Mouse (Mus musculus) neutrophil, adult 5-6 weeks (primary cell): ENCODE measurements around the gene Nqo2. TPM values are rescaled to one million over a fixed set of nuclear protein-coding genes. Genes with fewer than 3 reads are reported as not detected.
"Not testable (repeated sequence)": the region's sequence is repeated elsewhere in the genome, so short reads cannot be mapped to it uniquely, and the experiment has no call there.

ENCODE experiments used
- ATAC-seq: fragments of 151-379, 151-347 bp; 2 replicates; pipeline ENCODE4 v1.8.0; 2017; ENCODE audit warnings: mild to moderate bottlenecking, moderate TSS enrichment; ENCODE audit not compliant: insufficient number of reproducible peaks, poor library complexity, low FRiP score, severe bottlenecking; ENCODE audit errors: extremely low read depth
- total RNA-seq: library from RNA; stranded (forward); fragments of 200-1000 nt; gene quantifications from 2 replicates; pipeline ENCODE4 v1.2.3, GENCODE M21; 2017

The Nqo2 gene
- 5.4 and 7.0 TPM in 2 replicates for total RNA-seq

DNA sequence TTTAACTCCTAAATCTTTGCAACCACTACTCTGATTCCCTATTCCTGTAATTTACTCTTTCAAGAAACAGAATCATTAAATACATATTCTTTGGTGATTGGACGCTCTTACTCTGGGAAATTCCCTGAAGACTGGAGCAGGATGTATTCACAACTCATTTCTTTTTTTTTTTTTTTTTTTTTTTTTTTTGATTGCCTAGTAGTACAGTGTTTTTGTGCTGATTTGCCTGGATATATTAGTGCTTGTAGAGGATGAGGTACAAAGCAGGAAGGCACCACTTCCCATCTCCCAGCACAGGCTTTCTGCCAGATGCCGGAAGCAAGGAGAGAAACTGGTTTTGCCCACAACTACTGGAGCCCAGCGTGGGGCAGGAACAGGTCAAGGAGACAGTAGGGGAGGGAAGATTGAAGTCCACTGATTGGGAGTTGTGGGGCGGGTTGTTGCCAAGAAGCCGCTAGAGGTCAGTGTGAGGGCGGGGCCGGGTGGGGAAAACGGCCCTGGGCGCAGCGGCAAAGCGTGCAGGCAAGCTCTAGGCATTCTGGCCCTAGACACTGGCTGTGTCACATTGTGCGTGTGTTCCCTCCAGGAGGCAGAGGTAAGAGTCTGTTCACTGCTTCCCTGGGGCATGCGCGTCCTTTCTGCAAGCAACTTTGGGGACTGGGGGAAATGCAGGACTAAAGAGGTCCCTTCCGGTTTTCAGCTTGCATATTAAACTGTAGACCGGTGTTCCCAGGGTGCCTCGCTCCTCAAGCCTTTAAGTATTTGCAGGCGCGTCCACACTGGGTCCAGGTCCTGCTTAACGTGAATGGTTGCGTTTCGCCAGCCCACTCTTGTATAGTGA, at the start of gene Nqo2:
Gene Nqo2, plus strand, starts transcription at position 482 of the 841 bp plus-strand sequence.
- peak; percentile 75 for ATAC-seq

DNA sequence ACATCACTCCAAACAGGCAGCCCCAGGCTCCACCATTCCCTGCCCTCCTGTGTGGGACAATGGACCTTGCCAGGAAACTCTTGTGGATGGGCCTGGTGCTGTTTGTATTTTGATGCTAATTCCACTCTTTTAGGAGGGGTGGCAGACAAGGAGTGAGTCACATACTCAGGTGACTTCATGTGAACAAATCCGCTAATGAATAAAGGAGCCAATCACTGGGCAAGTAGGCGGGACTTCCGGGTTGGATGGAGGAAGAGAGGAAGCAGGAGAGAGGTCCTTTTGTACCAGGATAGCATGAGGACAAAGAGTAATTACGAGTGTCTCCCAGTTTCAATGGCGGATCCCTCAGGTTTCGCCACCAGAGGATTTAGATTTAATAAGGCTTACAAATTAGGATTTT, 43.4 kb upstream of the Nqo2 start:
- no peak for ATAC-seq

DNA sequence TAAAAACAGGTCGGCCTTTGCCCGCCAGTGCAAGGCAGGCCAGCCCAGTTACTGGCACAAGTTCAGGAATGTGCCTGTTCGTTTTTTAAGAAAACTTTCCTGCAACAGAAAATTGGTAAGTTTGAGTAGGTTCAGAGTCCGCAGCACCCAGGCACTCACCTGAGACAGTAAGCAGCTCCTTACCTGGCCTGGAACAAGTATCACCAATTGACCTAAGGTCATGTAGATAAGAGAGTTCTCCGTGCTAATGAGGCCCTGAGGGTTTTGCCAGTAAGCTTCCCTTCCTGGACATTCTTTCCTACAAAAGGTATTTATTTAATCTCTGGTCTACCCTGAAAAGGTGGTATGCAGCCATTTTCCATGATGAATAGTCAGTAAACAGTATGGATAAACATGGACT, 42.8 kb upstream of the Nqo2 start:
- no peak for ATAC-seq

DNA sequence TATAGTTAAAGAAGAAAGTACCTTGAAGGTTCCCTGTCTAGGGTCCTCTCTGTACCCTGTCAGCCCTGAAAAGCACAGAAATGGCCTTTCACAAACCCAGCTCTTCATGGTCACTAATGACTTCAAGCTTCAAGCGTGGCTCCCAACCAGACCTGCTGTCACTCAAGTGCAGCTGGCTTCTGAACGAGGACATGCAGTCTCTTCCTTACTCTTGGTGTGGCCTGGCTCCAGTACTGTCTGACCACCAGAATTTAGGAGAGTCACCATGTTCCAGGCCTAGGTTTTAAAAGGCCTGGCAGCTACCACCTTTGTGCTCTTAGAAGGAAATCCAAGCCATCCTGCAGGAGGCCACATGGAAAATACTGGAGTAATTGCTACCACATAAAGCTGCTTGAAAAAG, 34.2 kb upstream of the Nqo2 start:
- no peak for ATAC-seq

- ATAC-seq = no peak
Observed at GRCm38 (mm10) chr13:33930912-33931311, 33.6 kb upstream of the Nqo2 start.

- ATAC-seq = no peak
Observed at GRCm38 (mm10) chr13:33934743-33935142, 29.7 kb upstream of the Nqo2 start.

DNA sequence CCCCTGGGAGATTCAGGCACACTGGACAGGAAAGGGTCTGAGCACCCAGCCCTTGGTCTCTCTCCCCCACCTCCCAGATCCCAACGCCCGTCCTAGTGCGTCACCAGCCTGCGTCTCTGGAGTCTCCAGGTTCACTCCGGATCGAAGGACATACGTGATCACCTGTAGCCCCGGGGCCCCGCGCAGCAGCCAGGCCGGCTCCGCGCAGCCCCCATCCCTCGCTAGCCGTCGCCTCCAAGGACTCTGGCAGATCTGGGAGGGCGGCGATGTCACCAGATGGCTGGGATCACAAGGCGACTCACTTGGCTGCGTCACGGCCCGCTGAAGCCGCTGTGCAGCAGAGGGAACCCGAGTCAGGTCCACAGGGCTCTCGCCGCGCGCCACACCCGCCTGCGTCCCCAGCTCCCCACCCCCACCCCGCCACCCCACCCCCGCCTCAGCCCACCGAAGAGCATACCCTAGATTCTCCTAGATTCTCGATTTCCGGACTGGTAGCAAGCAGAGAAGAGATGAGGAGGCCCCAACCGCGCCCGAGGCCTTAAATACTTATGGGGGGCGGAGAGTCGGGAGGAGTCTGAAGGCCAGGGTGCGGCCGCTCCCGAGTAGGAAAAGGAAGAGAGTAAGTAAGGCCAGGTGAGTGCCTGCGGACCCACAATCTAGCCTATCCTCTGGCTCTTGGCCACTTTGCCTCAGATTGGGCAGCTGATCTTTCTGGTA, 28.9 kb upstream of the Nqo2 start:
- no peak for ATAC-seq

DNA sequence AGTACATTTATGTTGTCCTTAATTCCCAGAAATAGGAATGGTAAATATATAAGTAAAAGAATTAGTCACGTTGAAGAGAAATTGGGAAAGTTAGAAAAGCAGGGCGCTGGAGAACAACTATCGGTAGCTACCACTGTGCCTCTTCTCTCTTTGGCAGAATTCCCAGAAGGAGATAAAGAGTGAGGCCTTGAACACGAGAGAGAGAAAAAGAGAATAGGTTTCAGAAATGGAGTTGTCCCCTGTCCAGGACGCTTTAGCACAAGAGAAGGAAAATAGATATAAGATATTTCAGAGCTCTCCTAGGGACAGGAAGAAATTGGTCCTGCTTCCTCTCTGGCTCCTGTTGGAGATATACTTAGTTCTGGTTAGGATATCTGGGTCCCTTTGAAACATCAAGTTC, 27.3 kb upstream of the Nqo2 start:
- ATAC-seq = no peak

DNA sequence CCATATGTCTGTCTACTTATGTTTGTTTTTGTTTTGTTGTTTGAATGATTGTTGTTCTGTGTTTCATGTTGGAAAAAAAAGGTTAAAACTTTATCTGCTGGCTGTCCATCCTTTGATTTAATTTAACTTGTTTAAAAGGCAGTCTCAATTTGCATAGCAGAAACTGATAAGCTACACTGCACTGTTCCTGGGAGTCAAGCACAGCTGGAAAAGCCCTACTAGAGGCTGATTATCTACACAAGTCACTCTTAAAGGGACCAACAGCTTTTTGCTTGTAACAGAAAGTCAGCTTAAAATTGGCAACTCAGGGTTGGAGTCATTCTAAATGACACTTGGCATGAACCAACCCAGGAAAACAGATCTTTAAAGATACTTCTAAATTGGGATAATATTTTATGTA, 26.9 kb upstream of the Nqo2 start:
- ATAC-seq = not testable (repeated sequence)

DNA sequence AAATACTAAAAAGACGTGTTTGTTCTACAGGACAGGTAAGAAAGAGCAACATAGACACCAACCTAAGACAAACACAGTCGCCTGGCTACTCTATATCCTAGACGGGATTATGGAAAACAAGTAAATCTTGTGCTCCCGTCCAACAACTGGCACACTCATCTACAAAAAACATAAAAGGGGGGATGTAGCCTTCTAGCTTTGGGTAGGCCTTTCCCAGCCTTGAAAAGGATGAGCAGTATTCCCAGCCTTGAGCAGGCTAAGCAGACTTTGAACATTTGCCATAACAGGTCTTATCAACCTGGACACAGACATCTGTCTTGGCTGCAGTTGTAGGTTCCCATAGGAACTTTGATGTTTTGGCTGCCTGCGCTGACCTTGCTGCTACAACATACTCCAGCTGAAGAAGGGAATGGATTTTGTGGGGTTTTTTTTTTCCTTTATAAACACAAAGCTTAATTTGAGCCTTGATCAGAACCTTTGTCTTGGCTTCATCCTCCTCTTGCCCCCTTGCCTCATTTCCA, 23.1 kb upstream of the Nqo2 start:
- no peak for ATAC-seq

DNA sequence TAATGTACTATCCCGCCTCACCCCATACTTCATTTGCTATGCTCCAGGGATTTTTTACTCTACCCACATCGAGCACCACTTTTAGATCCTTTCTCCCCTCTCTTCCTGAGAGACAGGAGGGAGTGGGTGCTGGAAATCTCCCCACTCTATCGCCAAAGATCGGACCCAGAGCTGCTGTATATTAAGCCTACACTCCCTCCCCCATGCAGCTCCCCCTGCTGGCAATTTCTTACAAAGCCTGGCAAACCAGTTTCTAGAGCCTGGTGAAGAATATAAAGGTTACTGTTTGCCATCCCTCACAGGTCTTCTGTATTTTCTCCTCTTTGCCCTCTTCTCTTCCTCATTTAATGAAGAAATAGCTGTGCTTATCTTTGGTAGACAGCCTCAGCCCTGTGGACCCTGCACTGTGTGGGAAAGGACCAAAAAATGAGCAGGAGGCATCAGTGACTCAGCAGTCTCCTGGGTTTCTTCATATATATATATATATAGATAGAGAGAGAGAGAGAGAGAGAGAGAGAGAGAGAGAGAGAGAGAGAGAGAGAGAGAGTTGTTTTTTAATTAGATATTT, 22.2 kb upstream of the Nqo2 start:
- ATAC-seq = no peak

GRCm38 (mm10) chr13:33951308-33952074, 13.0 kb upstream of the Nqo2 start:
- no peak for ATAC-seq

DNA sequence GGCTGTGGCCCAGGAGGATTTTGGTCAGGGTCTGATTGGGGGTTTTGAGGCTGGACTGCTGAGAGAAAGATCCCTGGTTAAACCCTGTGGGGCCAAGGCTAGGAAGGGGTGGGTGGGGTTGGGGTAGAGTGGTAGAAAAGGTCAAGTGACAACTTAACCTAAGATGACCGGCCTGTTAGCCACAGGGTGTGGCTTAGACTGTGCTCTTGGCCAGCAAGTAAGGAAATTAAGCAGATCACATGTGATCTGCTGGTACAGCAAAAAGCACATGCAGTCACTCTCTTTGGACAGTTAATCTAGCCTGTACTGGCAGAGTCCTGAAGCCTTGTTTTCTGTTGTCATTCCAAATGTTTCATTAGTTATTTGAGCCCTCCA, 12.4 kb upstream of the Nqo2 start:
- no peak for ATAC-seq

- no peak for ATAC-seq
Observed at GRCm38 (mm10) chr13:33952947-33953346, 11.5 kb upstream of the Nqo2 start.

DNA sequence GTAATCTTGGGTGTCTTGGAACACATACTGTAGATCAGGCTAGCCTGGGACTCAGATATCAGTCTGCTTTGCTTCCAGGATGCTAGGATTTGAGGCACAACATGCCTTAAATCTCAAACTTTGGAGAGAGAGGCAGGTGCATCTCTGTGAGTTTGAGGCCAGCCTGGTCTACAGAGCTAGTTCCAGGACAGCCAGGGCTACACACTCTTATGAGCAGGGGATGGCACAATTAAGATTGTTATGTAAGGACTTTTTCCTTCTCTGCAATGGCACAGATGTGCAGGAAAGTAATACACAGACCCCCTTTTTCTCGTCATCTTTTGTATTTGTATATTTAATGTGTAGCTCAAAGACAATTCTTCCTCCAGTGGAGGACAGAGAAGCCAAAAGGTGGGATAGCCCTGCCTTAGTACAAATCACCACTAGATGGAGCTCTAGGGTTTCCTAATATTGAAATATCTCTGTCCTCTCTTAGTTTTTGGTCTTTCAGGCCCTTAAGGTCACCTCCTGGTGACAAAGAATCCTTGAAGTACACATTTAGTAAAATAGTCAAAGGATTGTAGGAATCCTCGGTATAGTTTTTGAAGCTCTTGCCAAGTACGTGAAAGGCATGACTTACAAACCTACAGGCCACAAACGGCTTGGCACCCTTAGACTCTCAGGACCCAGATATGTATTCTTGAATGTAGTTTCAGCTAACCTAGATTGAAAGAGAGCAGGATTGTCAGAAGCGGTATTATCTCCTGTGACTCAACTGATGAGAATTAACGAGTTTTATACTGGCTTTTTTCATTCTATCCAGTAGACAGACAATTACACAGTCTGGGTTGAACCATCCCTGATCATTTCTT, 7.7 kb upstream of the Nqo2 start:
- peak; percentile 48; the same call in 1 of the 2 replicates for ATAC-seq

DNA sequence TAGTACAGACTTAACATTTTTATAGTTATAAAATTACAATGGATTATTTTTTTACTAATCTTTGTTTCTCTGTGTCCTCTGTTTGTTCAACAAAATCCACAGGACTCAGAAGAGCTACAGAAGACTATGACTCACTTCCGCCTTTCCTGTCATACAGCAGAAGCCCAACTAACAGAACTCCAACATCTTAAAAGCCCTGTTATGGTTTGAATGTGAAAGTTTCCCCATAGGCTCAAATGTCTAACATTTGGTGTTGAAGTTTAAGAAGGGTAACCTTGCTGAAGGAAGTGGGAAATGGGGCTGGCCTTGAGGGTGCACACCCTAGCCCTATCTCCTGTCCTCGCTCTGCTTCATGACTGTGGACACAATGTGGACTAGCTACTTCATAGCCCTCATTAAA, 4.7 kb upstream of the Nqo2 start:
- no peak for ATAC-seq

DNA sequence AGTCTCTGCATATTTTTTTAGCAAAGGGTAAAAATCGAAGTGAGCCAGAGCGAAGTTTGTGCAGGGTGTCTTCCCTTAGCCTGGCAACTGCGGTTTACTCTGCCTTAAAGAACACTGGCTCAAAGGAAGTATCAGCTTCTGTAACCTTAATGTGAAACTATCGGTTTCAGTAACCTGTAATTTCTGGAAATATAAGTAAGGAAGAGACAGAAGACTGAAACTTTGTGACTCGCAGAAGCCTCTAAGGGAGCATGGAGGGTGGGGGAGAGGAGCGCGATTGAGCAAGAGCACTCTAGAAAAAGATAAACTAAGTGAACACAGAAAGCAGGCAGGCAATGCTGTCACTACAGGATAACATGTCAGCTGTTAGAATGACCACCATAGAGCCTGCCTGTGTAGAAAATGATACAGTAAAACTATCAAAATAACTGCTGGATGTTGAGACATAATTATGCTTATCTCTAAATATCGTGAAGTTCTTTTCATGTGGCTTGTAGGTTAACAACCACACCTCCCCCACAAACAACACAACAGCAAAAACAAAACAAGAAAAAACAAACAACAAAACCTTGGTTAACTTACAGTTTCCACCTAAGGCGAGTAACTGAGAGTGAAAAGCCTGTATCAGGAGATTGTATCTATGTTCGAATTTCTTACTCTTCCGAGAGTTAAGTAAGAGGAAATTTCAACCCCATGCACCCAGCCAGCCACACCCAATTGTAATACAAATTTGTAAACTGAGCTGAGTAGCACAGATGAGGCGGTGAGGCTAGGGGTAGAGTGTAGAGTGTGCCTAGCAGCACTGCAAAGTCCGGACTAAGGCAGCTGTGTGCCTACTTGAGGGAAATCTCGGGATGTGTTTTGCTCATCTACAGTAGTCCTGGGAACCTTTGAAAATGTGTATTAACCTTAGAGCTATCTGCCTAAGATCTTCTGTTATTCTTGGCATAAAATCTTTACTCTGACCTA, 853 bp downstream of the Nqo2 start:
- 0 out of 2 replicates have a peak, but pooled peaks have one; percentile 8 for ATAC-seq
